Mouse (Mus musculus) kidney, adult 8-10 months (tissue): ENCODE measurements around the gene Pdilt.

Experiments
- DNase-seq, 2 experiments: peaks; one replicate each; pipeline ENCODE4 v3.0.0; 2022

Gene Pdilt

GRCm38 (mm10) chr7:119511143-119511542, 12.1 kb downstream of the Pdilt start:
- peak; percentile 95 to 97 for DNase-seq

GRCm38 (mm10) chr7:119490041-119490780, 33.1 kb downstream of the Pdilt start:
- peak in 1 of 2 experiments; percentile 72 for DNase-seq

GRCm38 (mm10) chr7:119486683-119487082, 36.6 kb downstream of the Pdilt start:
- DNase-seq: no peak

GRCm38 (mm10) chr7:119484154-119484553, 39.1 kb downstream of the Pdilt start:
- peak; percentile 28 to 73 for DNase-seq

- peak; percentile 81 to 94 for DNase-seq
Observed at GRCm38 (mm10) chr7:119479256-119479655, 44.0 kb downstream of the Pdilt start, which contains the start of gene Umod. Umod (minus strand) TSS chr7:119479282.

- DNase-seq: peak; percentile 41 to 56
Observed at GRCm38 (mm10) chr7:119476500-119477389, 46.5 kb downstream of the Pdilt start.

GRCm38 (mm10) chr7:119459185-119459584, 64.1 kb downstream of the Pdilt start, which contains the start of gene Gp2:
Gp2 (minus strand) TSS chr7:119459285.
- DNase-seq: no peak

- DNase-seq: peak in 1 of 2 experiments; percentile 53
Observed at GRCm38 (mm10) chr7:119454192-119454591, 69.1 kb downstream of the Pdilt start.

GRCm38 (mm10) chr7:119443849-119444248, 79.4 kb downstream of the Pdilt start:
- no peak for DNase-seq

GRCm38 (mm10) chr7:119441938-119442337, 81.4 kb downstream of the Pdilt start:
- no peak for DNase-seq
